Mouse (Mus musculus) frontal cortex, postnatal 36 days (tissue): ENCODE results near the gene Birc2.

ENCODE experiments used
- DNase-seq, 2 experiments: peaks; one replicate each; pipeline ENCODE4 v3.0.0; 2022; ENCODE audit warnings: low spot score in 2 of 2

The Birc2 gene

GRCm38 (mm10) chr9:7785396-7785795 is 51.5 kb downstream of the Birc2 start:
- DNase-seq, result no peak

- no peak for DNase-seq
Observed at GRCm38 (mm10) chr9:7784615-7785012, 52.2 kb downstream of the Birc2 start.

GRCm38 (mm10) chr9:7783823-7784614 is 52.8 kb downstream of the Birc2 start:
- DNase-seq, result no peak

- no peak for DNase-seq
Observed at GRCm38 (mm10) chr9:7780250-7781150, 56.4 kb downstream of the Birc2 start.

GRCm38 (mm10) chr9:7779786-7780185 is 57.1 kb downstream of the Birc2 start:
- no peak for DNase-seq

GRCm38 (mm10) chr9:7778771-7779170 is 58.1 kb downstream of the Birc2 start:
- DNase-seq, result no peak

- DNase-seq, result no peak
Observed at GRCm38 (mm10) chr9:7777652-7778051, 59.2 kb downstream of the Birc2 start.

GRCm38 (mm10) chr9:7776940-7777339 is 59.9 kb downstream of the Birc2 start:
- DNase-seq, result no peak

- DNase-seq, result no peak
Observed at GRCm38 (mm10) chr9:7775986-7776385, 60.9 kb downstream of the Birc2 start.

- DNase-seq, result no peak
Observed at GRCm38 (mm10) chr9:7775011-7775410, 61.9 kb downstream of the Birc2 start.

GRCm38 (mm10) chr9:7774538-7774937 is 62.3 kb downstream of the Birc2 start:
- no peak for DNase-seq

GRCm38 (mm10) chr9:7773686-7774085 is 63.2 kb downstream of the Birc2 start:
- no peak for DNase-seq

- no peak for DNase-seq
Observed at GRCm38 (mm10) chr9:7772773-7773454, 64.0 kb downstream of the Birc2 start.

- no peak for DNase-seq
Observed at GRCm38 (mm10) chr9:7772361-7772760, 64.5 kb downstream of the Birc2 start.

GRCm38 (mm10) chr9:7769491-7769890 is 67.4 kb downstream of the Birc2 start:
- DNase-seq, result no peak

GRCm38 (mm10) chr9:7769081-7769480 is 67.8 kb downstream of the Birc2 start:
- no peak for DNase-seq
